Mouse (Mus musculus): Measurements from ENCODE around the gene Ces1b.

- TF ChIP-seq EP300 (IDR thresholded peaks at IDR 0.05; ENCODE audit: low read depth in 1 of 2, low read length in 2 of 2) (no peak), RCOR1 (IDR thresholded peaks at IDR 0.05; ENCODE audit: low read depth, low read length) (no peak), MAX (IDR thresholded peaks at IDR 0.05; ENCODE audit: low read length) (no peak)
These were observed 16.2 kb downstream of the Ces1b start for GRCm38 (mm10) chr8:93063416-93064117.

All from MEL (cell line).